Mouse (Mus musculus) liver, embryonic 14.5 days (tissue): ENCODE data around the gene Gm49387. TPM values are rescaled to one million over a fixed set of nuclear protein-coding genes. Genes with fewer than 3 reads are reported as not detected.

Experiments used
- ATAC-seq: fragments of 200-750 bp; cut with Nextera tagmentation; 2 replicates; pipeline ENCODE4 v1.8.0; 2017; ENCODE audit warnings: moderate number of reproducible peaks, mild to moderate bottlenecking, moderate library complexity; ENCODE audit not compliant: insufficient read depth
- DNase-seq, 3 experiments: peaks; one replicate each; pipeline ENCODE4 v3.0.0-alpha.2; 2012 to 2013; ENCODE audit warnings: low read depth in 3 of 3, low spot score in 3 of 3
- H3K27ac ChIP-seq: fragments of 300-500 bp; sonication (generic); 2 replicates; pipeline ENCODE4 v1.5.1; 2014; ENCODE audit warnings: moderate library complexity, mild to moderate bottlenecking, control low read depth, inconsistent platforms
- H3K27me3 ChIP-seq: fragments of 300-500 bp; sonication (generic); 2 replicates; pipeline ENCODE4 v1.6.1; 2014; ENCODE audit warnings: mild to moderate bottlenecking, low read length, moderate library complexity; ENCODE audit not compliant: control insufficient read depth, insufficient read depth
- H3K36me3 ChIP-seq: fragments of 300-500 bp; sonication (generic); replicated peaks from 2 replicates; pipeline ENCODE4 v1.6.1; 2014; ENCODE audit warnings: low read depth; ENCODE audit not compliant: control insufficient read depth, insufficient read depth
- H3K4me1 ChIP-seq, 2 experiments: fragments of 200-500 bp in 1 of 2; fragments of 300-500 bp in 1 of 2; sonication (generic) in 1 of 2; replicated peaks; 2 replicates each; pipeline ENCODE4 v1.6.1; 2012 to 2014; ENCODE audit warnings: antibody characterized with exemption in 1 of 2, inconsistent platforms in 1 of 2, low read length in 1 of 2; ENCODE audit not compliant: control insufficient read depth in 2 of 2, insufficient read depth in 2 of 2
- H3K4me2 ChIP-seq: fragments of 300-500 bp; sonication (generic); 2 replicates; pipeline ENCODE4 v1.6.1; 2014; ENCODE audit warnings: low read depth, mild to moderate bottlenecking, control low read depth, moderate library complexity
- H3K4me3 ChIP-seq, 2 experiments: fragments of 200-500 bp in 1 of 2; fragments of 300-500 bp in 1 of 2; sonication (generic) in 1 of 2; 2 replicates each; pipeline ENCODE4 v1.5.1; 2012 to 2014; ENCODE audit warnings: low read depth in 2 of 2, low read length in 2 of 2, mild to moderate bottlenecking in 2 of 2, control low read depth in 1 of 2, inconsistent platforms in 1 of 2, moderate library complexity in 1 of 2; ENCODE audit not compliant: insufficient read depth in 1 of 2
- H3K9ac ChIP-seq: fragments of 300-500 bp; sonication (generic); replicated peaks from 2 replicates; pipeline ENCODE4 v1.6.1; 2014; ENCODE audit warnings: mild to moderate bottlenecking, control low read depth, moderate library complexity
- H3K9me3 ChIP-seq: fragments of 300-500 bp; sonication (generic); 2 replicates; pipeline ENCODE4 v1.6.1; 2016; ENCODE audit warnings: low read length, mixed read lengths; ENCODE audit not compliant: control insufficient read depth
- CTCF ChIP-seq: IDR thresholded peaks from 2 replicates; pipeline ENCODE4 v1.5.1; 2016; ENCODE audit warnings: antibody characterized with exemption, low read depth, control low read depth
- EP300 ChIP-seq: IDR thresholded peaks from 2 replicates; pipeline ENCODE4 v1.6.1; 2016; ENCODE audit warnings: antibody characterized with exemption, low read depth
- WGBS: fragments of 180-500 bp; shearing (Covaris S2); extraction: QIAGEN DNeasy Blood & Tissue Kit; methylation state at CpG from one replicate; pipeline ENCODE4 v1.1.7; 2014; ENCODE audit not compliant: insufficient replicate concordance; 5-methylcytosine and 5-hydroxymethylcytosine counted together
- polyA plus RNA-seq, 2 experiments: library from polyadenylated mRNA; depleted of rRNA in 1 of 2; stranded (reverse) in 1 of 2; unstranded in 1 of 2; fragments of >200 nt; fragmentation: Nextera tagmentation in 1 of 2; extraction: Ambion mirVana in 1 of 2; gene quantifications; 2 replicates each; pipeline versions ENCODE4 v1.2.1 to v1.2.3; 2012 to 2014

Gm49387 gene
- polyA plus RNA-seq, 2 experiments, result 0.65 TPM; not detected in 1

DNA sequence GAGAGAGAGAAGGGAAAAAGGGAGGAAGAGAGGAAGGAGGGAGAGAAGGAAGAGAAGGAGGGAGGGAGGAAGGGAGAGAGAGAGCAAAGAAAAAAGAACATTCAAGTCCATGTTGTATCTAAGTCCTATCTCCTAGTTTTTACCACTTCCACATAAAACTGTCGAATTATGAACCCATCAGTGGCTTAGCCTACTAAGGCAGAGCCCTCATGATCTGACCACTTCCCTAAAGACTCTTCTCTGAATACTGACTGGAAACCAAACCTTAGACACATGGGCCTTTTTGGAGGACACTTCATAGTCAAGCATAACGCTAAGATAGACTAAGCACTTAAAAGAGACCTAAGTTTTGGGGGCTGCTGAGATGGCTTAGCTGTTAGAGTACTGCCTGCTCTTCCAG is 47.6 kb downstream of the Gm49387 start:
- ATAC-seq (no peak), DNase-seq (no peak)
- no peak overlapping the region for H3K4me2 ChIP-seq
- TF ChIP-seq CTCF, result no peak
- TF ChIP-seq EP300, result no peak
- 25% methylated on average over 2 of the region's 2 CpGs for WGBS
- no peaks in the 10 kb centered on the region for H3K9me3 ChIP-seq
- H3K9ac ChIP-seq, result no peak overlapping the region
- no peaks in the 10 kb centered on the region for H3K36me3 ChIP-seq
- H3K4me3 ChIP-seq, result no peak overlapping the region
- H3K27me3 ChIP-seq, result no peaks in the 10 kb centered on the region
- H3K4me1 ChIP-seq, result peaks cover 0 to 2% of the 10 kb centered on the region in 2 experiments; a peak in 1 of 4 replicates
- no peak overlapping the region for H3K27ac ChIP-seq

DNA sequence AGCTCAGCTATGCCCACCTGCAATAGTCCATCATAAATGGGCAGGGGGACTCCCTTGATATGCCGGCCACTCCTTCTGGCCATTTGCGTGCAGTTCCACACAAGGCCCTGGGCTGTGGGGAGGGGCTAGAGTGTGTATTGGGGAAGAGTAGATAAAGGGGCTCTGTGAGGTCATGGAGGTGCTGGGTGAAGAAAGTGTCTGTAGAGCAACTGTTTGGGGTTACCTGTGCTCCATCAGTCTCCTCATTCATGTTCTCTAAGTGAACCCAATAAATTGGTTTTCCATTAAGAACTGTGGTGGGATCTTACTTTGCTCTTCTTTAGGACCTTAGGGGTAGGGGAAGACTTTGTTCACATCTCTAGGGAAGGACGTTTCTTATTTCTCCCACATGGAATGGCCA is 49.4 kb downstream of the Gm49387 start, which contains the start of gene Colq:
Gene Colq (minus strand): TSS at position 101 of the 400 bp plus-strand sequence.
- Histone ChIP-seq H3K9ac (no peak within 1 kb of the TSS), H3K4me2 (no peak within 1 kb of the TSS), H3K4me1 (no peaks in the 10 kb centered on the region; a peak in 1 of 4 replicates), H3K36me3 (no peaks in the 10 kb centered on the region), H3K27ac (no peak within 1 kb of the TSS), H3K4me3 (no peak within 1 kb of the TSS), H3K9me3 (no peaks in the 10 kb centered on the region), H3K27me3 (no peaks in the 10 kb centered on the region)
- DNase-seq (no peak), ATAC-seq (no peak)
- TF ChIP-seq EP300, result no peak
- TF ChIP-seq CTCF, result no peak
- WGBS, result 67% methylated on average over 3 of the region's 3 CpGs

DNA sequence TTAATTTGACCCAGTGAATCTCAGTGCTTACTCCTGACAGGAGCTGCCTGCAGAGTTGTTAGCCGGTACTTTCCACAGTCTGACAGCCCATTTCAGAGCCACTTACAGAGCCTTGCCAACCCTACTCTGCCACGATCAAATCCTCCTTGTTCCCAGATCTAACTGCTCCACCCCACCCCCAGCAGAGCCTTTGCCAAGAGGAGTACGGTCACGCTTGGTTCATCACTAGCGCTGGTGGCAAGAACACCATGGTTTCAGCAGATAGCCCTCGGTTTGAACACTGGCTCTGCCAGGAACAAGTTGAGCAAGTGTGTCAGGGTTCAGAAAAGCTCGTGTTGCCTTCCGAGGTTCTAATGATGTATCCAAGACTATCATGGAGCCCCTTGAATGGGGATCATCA is 54.2 kb downstream of the Gm49387 start:
- no peaks in the 10 kb centered on the region for H3K27me3 ChIP-seq
- H3K9ac ChIP-seq, result no peak overlapping the region
- no peak overlapping the region for H3K4me2 ChIP-seq
- no peaks in the 10 kb centered on the region for H3K9me3 ChIP-seq
- DNase-seq (no peak), ATAC-seq (no peak)
- no peaks in the 10 kb centered on the region for H3K4me1 ChIP-seq
- H3K4me3 ChIP-seq, result no peak overlapping the region
- H3K27ac ChIP-seq, result no peak overlapping the region
- WGBS, result 73% methylated on average over 8 of the region's 8 CpGs
- TF ChIP-seq EP300, result no peak
- no peak for TF ChIP-seq CTCF
- H3K36me3 ChIP-seq, result no peaks in the 10 kb centered on the region

DNA sequence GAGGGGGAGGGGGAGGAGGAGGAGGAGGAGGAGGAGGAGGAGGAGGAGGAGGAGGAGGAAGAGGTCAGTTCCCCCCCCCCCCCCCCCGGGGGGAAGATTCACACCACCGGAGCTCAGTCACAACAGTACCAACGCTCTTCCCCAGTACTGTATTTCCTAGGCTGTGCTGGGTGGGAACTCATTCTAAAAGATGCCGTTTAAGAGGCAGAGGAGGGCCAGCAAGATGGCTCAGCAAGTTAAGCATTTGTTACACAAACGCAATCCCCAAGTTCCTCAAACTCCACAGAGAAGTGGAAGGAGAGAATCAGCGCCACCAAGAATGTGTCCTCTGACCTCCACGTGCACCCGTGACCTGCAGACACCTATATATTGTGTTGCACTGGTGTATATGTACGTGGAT is 57.6 kb downstream of the Gm49387 start:
- ATAC-seq, result no peak
- TF ChIP-seq CTCF, result no peak
- no peak for TF ChIP-seq EP300

DNA sequence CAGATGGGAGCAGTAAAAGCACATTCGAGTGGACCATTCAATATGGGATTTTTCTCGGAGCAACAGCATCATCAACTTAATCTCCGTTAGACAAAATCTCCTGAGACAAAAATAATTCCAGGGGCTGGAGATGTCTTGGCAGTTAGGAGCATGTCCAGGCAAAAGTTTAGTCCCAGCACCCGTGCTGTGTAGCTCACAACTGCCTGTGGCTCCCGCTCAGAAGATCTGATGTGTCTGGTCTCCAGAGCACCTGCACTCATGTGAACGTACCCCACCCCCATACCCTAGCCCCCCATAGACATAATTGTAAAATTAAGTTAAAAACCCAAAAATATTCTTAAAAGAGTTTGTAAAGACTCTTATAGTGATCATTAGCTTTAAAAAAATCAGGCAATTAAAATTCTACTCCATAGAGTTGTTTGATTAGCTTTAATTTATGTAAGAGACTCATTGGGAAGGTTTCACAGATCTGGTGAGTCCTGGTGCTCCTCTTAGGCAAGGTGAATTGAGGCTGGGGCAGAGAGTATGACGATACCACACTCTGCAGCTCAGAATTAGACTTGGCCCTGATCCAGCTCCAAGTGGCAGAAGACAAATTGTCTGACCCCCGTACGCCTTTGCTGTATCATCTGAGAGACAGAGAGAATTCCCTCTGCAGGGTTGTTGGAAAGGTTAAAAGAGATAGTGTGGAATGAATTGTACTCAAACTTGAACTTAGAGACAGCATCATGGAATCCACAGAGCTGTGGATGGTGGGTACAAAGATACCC is 62.5 kb downstream of the Gm49387 start:
- DNase-seq, result no peak
- no peak overlapping the region for H3K4me2 ChIP-seq
- no peaks in the 10 kb centered on the region for H3K27me3 ChIP-seq
- H3K4me3 ChIP-seq, result no peak overlapping the region
- H3K9ac ChIP-seq, result no peak overlapping the region
- H3K27ac ChIP-seq, result no peak overlapping the region
- no peak for ATAC-seq
- H3K4me1 ChIP-seq, result no peaks in the 10 kb centered on the region
- H3K36me3 ChIP-seq, result no peaks in the 10 kb centered on the region
- H3K9me3 ChIP-seq, result no peaks in the 10 kb centered on the region
- TF ChIP-seq EP300, result no peak
- 57% methylated on average over 9 of the region's 9 CpGs for WGBS

More for the DNA sequence above, 57.6 kb downstream of the Gm49387 start:
- no peak overlapping the region for H3K4me3 ChIP-seq
- WGBS, result 51% methylated on average over 8 of the region's 9 CpGs
- H3K4me1 ChIP-seq, result no peaks in the 10 kb centered on the region
- H3K27ac ChIP-seq, result no peak overlapping the region
- no peak for DNase-seq
- no peaks in the 10 kb centered on the region for H3K9me3 ChIP-seq
- no peaks in the 10 kb centered on the region for H3K27me3 ChIP-seq
- no peaks in the 10 kb centered on the region for H3K36me3 ChIP-seq
- H3K4me2 ChIP-seq, result no peak overlapping the region
- no peak overlapping the region for H3K9ac ChIP-seq
